In the genomic region with DNA sequence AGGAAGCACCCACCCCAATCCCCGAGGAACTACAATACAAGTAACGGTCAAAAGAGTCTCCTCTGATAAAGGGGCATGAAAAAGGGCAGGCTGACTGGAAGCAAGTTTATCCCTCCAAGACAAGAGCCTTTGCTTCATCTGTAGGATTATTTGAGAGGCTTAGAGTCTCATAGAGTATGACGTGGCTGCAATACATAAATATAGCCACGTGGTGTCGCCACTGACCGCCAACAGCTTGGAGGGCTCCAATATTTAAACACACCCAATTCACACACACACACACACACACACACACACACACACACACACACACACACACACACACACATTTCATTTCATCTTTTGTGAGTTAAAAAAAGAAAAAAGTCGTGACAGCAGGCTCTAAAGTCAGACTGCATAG, we compare ENCODE assay signal across 9 mouse cellular contexts. TPM values are rescaled to one million over a fixed set of nuclear protein-coding genes. Genes with fewer than 3 reads are reported as not detected.
DNase-seq lines count a peak whose midpoint lies in the region; ATAC-seq and TF ChIP-seq lines count a peak whose summit lies in the region.
"Had no signal": no experiment of that assay in that cellular context is flagged by ENCODE, and none has a peak within 500 bp of the region (broad histone marks: within the 10 kb centered on the region; RNA-seq: fewer than 3 reads in every experiment).

No protein-coding gene starts in this region.

- peak; percentile 65 for TF ChIP-seq CTCF in lung, adult 2 months (IDR thresholded peaks at IDR 0.05; ENCODE audit: insufficient read depth, low read length)

- 0 out of 2 replicates have a peak, but pooled peaks cover 2% of the 10 kb centered on the region for H3K4me1 ChIP-seq in midbrain, embryonic 11.5 days (ENCODE audit: control insufficient read depth, insufficient read depth, low read length)
- peaks cover 4% of the 10 kb centered on the region; the same call in 1 of the 2 replicates for H3K4me1 ChIP-seq in midbrain, embryonic 16.5 days (ENCODE audit: control insufficient read depth, insufficient read depth, low read length)
- H3K4me1 ChIP-seq in embryonic facial prominence, embryonic 14.5 days (ENCODE audit: control insufficient read depth, insufficient read depth, low read length): no peaks in the 10 kb centered on the region
- H3K4me1 ChIP-seq in lung, adult 2 months (ENCODE audit: control insufficient read depth, insufficient read depth, low read length): no peaks in the 10 kb centered on the region
- H3K4me1 ChIP-seq: neural tube, embryonic 13.5 days had no signal

- H3K9ac ChIP-seq in midbrain, embryonic 11.5 days (ENCODE audit: low read length): no peak overlapping the region
- H3K9ac ChIP-seq in midbrain, embryonic 16.5 days (ENCODE audit: low read depth, low read length): no peak overlapping the region
- H3K9ac ChIP-seq in embryonic facial prominence, embryonic 14.5 days (ENCODE audit: low read depth, low read length): no peak overlapping the region
- H3K9ac ChIP-seq: neural tube, embryonic 13.5 days had no signal

- no peaks in the 10 kb centered on the region for H3K27me3 ChIP-seq in midbrain, embryonic 11.5 days (ENCODE audit: control insufficient read depth, insufficient read depth, low read length)
- H3K27me3 ChIP-seq in midbrain, embryonic 16.5 days (ENCODE audit: control insufficient read depth, insufficient read depth, low read depth, low read length): no peaks in the 10 kb centered on the region
- H3K27me3 ChIP-seq in embryonic facial prominence, embryonic 14.5 days (replicated peaks; ENCODE audit: control insufficient read depth, insufficient read depth, low read length): no peaks in the 10 kb centered on the region
- H3K27me3 ChIP-seq: neural tube, embryonic 13.5 days had no signal

- ATAC-seq in midbrain, embryonic 11.5 days (ENCODE audit: low FRiP score): no peak
- no peak for ATAC-seq in midbrain, embryonic 16.5 days
- no peak for ATAC-seq in embryonic facial prominence, embryonic 14.5 days (ENCODE audit: low read depth)

- DNase-seq in midbrain, embryonic 11.5 days (ENCODE audit: low spot score, missing footprints): peak; percentile 92
- peak; percentile 74 for DNase-seq in adrenal gland, postnatal 10 days
- peak; percentile 48 for DNase-seq in embryonic facial prominence, embryonic 14.5 days (ENCODE audit: low spot score)
- peak; percentile 77 to 79 for DNase-seq in kidney, postnatal 4 days
- peak; percentile 45 for DNase-seq in lung, adult 2 months
- peak; percentile 62 for DNase-seq in right cerebral cortex, postnatal 14 days
- peak; percentile 28 for DNase-seq in yolk sac, embryonic 10.5 days (ENCODE audit: low spot score)

- WGBS in midbrain, embryonic 11.5 days: 16% methylated on average over 7 of the region's 7 CpGs
- WGBS in midbrain, embryonic 16.5 days: 20% methylated on average over 7 of the region's 7 CpGs
- WGBS in embryonic facial prominence, embryonic 14.5 days: 14% methylated on average over 7 of the region's 7 CpGs
- WGBS in lung, adult 2 months: 20% methylated on average over 7 of the region's 7 CpGs

- no peak overlapping the region for H3K27ac ChIP-seq in midbrain, embryonic 11.5 days (ENCODE audit: low read depth, low read length)
- no peak overlapping the region for H3K27ac ChIP-seq in midbrain, embryonic 16.5 days (ENCODE audit: low read length)
- no peak overlapping the region for H3K27ac ChIP-seq in embryonic facial prominence, embryonic 14.5 days (replicated peaks; ENCODE audit: low read depth, low read length)
- H3K27ac ChIP-seq: neural tube, embryonic 13.5 days had no signal

- H3K4me3 ChIP-seq in midbrain, embryonic 11.5 days (ENCODE audit: low read depth, low read length): no peak overlapping the region
- H3K4me3 ChIP-seq in midbrain, embryonic 16.5 days (ENCODE audit: low read depth, low read length): no peak overlapping the region
- H3K4me3 ChIP-seq in embryonic facial prominence, embryonic 14.5 days (ENCODE audit: low read depth, low read length): no peak overlapping the region
- no peak overlapping the region for H3K4me3 ChIP-seq in lung, adult 2 months (replicated peaks; ENCODE audit: extremely low read depth, low read depth, low read length)
- H3K4me3 ChIP-seq: neural tube, embryonic 13.5 days had no signal

- H3K4me2 ChIP-seq in midbrain, embryonic 11.5 days: no peak overlapping the region
- H3K4me2 ChIP-seq in midbrain, embryonic 16.5 days (ENCODE audit: low read length): no peak overlapping the region
- no peak overlapping the region for H3K4me2 ChIP-seq in embryonic facial prominence, embryonic 14.5 days (ENCODE audit: low read depth, low read length)
- H3K4me2 ChIP-seq: neural tube, embryonic 13.5 days had no signal

- TF ChIP-seq POLR2A in lung, adult 2 months (IDR thresholded peaks at IDR 0.05; ENCODE audit: borderline replicate concordance, extremely low read depth, low read depth, low read length): no peak

- H3K36me3 ChIP-seq in midbrain, embryonic 11.5 days (ENCODE audit: control insufficient read depth, insufficient read depth, low read length): no peaks in the 10 kb centered on the region
- no peaks in the 10 kb centered on the region for H3K36me3 ChIP-seq in midbrain, embryonic 16.5 days (ENCODE audit: control insufficient read depth, insufficient read depth, low read length)
- H3K36me3 ChIP-seq in embryonic facial prominence, embryonic 14.5 days (ENCODE audit: control insufficient read depth, insufficient read depth, low read length): no peaks in the 10 kb centered on the region
- H3K36me3 ChIP-seq: neural tube, embryonic 13.5 days had no signal

- H3K9me3 ChIP-seq in midbrain, embryonic 11.5 days (ENCODE audit: control insufficient read depth, low read length): no peaks in the 10 kb centered on the region
- H3K9me3 ChIP-seq in midbrain, embryonic 16.5 days (replicated peaks; ENCODE audit: control insufficient read depth, low read length, poor library complexity, severe bottlenecking): no peaks in the 10 kb centered on the region
- H3K9me3 ChIP-seq in embryonic facial prominence, embryonic 14.5 days (ENCODE audit: control insufficient read depth, low read length): no peaks in the 10 kb centered on the region
- H3K9me3 ChIP-seq: neural tube, embryonic 13.5 days had no signal

RNA-seq across cellular contexts. Expression of a gene that starts 3.1 kb away (rescaled TPM):
- 11.8 and 14.0 TPM in 2 replicates for polyA plus RNA-seq in midbrain, embryonic 11.5 days (2014; fragmentation: Nextera tagmentation; extraction: Ambion mirVana)
- 7.5 and 8.5 TPM in 2 replicates for polyA plus RNA-seq in midbrain, embryonic 16.5 days (2015; fragmentation: Nextera tagmentation; extraction: Ambion mirVana)
- total RNA-seq in adrenal gland, postnatal 10 days (2021): 10 to 100 TPM; 26.3 to 28.0 TPM
- 36.0 and 42.1 TPM in 2 replicates for polyA plus RNA-seq in embryonic facial prominence, embryonic 14.5 days (2014; fragmentation: Nextera tagmentation; extraction: Ambion mirVana)
- 2.0 and 2.9 TPM in 2 replicates for polyA plus RNA-seq in lung, adult 2 months (2012; rRNA removed)

RNA-seq across cellular contexts. Expression of a gene that starts 53.3 kb away (rescaled TPM):
- 0.46 and 0.55 TPM in 2 replicates for polyA plus RNA-seq in midbrain, embryonic 11.5 days (2014; fragmentation: Nextera tagmentation; extraction: Ambion mirVana)
- polyA plus RNA-seq in midbrain, embryonic 16.5 days (2015; fragmentation: Nextera tagmentation; extraction: Ambion mirVana): 2.3 and 2.5 TPM in 2 replicates
- total RNA-seq in adrenal gland, postnatal 10 days (2021): 10 to 100 TPM; 14.9 to 16.5 TPM
- 0.34 and 0.35 TPM in 2 replicates for polyA plus RNA-seq in embryonic facial prominence, embryonic 14.5 days (2014; fragmentation: Nextera tagmentation; extraction: Ambion mirVana)
- 1.2 and 1.4 TPM in 2 replicates for polyA plus RNA-seq in lung, adult 2 months (2012; rRNA removed)

Comparison
In these comparisons a context has a peak if more than half of its experiments do, and no peak if none do; other contexts are left out.
1. DNase-seq: peak in every context shown above with its lines; median percentile 92 in midbrain, embryonic 11.5 days; 78 in kidney, postnatal 4 days; 74 in adrenal gland, postnatal 10 days; 62 in right cerebral cortex, postnatal 14 days; 48 in embryonic facial prominence, embryonic 14.5 days; 45 in lung, adult 2 months; 28 in yolk sac, embryonic 10.5 days.